Mouse (Mus musculus) natural killer cell, adult 2 months (primary cell): ENCODE measurements at regions not wholly inside any gene's neighbourhood (a gene's known extent, or its start where the extent isn't known, plus 50 kb on each side); places are given as distances from the start of the nearest gene placed in this dataset.

ENCODE experiments used
- DNase-seq, 2 experiments: peaks; one replicate each; pipeline ENCODE4 v3.0.0; 2022; ENCODE audit warnings: low spot score in 2 of 2

DNA sequence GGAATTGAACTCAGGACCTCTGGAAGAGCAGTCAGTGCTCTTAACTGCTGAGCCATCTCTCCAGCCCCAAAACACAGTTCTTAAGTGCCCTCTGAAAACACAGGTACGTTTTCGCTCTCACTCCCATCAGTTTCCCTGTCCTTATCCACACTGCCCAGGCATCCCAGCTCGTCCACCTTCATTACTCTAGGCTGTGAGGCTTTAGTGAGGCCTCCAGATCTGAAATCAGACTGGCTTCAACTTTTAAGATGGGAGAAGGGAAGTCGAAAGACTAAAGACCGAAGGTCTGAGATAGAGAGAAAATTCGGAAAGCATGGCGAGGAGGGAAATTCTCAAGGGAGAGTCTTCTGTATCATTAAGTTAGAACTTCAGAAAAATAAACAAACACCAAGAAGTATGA, 54.8 kb upstream of the Tet2 start:
- DNase-seq, result no peak

GRCm38 (mm10) chr3:133600447-133601220, 55.7 kb upstream of the Tet2 start:
- no peak for DNase-seq

DNA sequence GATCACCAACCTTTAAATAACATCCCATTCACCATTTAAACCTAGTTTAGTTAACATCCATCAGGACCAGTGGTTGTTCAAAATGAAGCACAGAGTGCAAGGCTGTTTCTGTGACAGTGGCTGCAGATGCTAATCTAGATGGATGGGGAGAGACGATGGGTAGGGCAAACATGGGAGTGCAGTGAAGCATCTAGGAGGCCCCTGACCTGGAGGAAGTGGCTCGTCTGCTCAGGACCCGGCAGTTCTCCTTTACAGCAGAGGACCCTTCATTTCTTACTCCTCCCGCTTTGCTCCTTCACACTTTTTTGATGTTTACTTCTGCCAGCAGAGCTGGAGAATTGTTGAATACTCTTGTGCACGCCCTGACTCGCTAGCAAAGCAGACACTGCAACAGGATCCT, 60.5 kb upstream of the Tet2 start:
- no peak for DNase-seq

GRCm38 (mm10) chr3:133608845-133609261, 63.9 kb upstream of the Tet2 start:
- DNase-seq, result no peak

- no peak for DNase-seq
Measured at GRCm38 (mm10) chr3:133613836-133614711, 69.1 kb upstream of the Tet2 start.

- no peak for DNase-seq
Measured at GRCm38 (mm10) chr3:133614712-133615426, 69.9 kb upstream of the Tet2 start.

- no peak for DNase-seq
Measured at GRCm38 (mm10) chr3:133617036-133617435, 72.1 kb upstream of the Tet2 start.

DNA sequence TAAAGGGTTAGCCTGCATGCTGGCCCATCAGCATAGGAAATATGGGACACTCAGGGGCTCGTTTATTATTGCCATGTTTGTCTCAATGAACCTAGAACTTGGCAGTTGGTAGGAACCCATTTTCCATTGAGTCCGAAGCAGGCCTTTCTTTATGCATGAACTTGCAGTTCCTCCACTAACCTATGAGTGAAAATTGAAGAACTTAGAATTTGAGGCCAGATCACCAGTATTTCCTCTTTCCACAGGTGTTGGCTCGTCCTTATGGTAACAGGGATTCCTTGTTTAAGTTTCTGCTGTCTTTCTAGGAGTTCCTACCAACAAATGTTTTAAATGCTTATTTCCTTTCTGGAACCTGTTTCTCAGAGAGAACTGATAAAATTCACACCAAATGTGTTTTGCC, 73.6 kb upstream of the Tet2 start:
- no peak for DNase-seq

- peak in 1 of 2 experiments; percentile 7 for DNase-seq
Measured at GRCm38 (mm10) chr3:133623201-133623744, 78.3 kb upstream of the Tet2 start.

- DNase-seq, result no peak
Measured at GRCm38 (mm10) chr3:133624079-133624875, 79.3 kb upstream of the Tet2 start.

DNA sequence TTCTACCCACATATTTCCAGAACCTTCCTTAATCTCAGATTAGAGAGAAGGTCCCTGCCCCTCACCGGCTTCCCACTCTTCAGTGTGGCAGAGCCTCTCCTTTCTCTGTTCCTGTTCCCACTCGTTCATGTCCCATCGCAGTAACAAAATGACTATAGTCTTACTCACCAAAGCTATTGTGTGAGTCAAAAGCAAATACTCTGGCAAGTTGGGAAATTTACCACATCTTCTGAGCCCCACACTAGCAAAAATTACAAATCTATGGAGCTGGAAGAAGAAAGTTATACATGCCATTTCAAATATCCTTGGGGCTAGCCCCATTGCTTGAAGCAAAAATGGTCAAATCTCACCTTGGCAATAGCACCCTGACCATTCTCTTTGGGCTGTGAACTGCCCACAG, 80.1 kb upstream of the Tet2 start:
- no peak for DNase-seq

- DNase-seq, result no peak
Measured at GRCm38 (mm10) chr3:133626442-133626841, 81.5 kb upstream of the Tet2 start.

- no peak for DNase-seq
Measured at GRCm38 (mm10) chr3:133627116-133627844, 82.3 kb upstream of the Tet2 start.

DNA sequence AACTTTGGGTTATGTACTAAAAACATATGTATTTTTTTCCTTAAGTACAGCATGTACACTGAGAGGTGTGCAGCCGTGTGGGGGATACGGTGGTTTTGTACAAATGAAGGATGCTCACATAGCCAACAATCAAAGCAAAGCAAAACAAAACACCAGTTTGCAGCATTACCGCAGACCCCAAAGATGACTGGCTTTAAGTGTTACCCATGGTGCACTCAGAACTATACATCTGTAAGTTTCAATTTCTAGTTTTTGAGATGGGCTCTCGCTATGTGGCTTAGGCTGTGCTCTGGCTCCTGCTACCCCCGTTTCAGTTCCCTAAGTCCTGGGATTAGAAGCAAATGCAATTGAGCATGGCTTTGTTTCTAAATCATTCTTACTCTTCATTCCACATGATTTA, 89.4 kb upstream of the Tet2 start:
- no peak for DNase-seq

DNA sequence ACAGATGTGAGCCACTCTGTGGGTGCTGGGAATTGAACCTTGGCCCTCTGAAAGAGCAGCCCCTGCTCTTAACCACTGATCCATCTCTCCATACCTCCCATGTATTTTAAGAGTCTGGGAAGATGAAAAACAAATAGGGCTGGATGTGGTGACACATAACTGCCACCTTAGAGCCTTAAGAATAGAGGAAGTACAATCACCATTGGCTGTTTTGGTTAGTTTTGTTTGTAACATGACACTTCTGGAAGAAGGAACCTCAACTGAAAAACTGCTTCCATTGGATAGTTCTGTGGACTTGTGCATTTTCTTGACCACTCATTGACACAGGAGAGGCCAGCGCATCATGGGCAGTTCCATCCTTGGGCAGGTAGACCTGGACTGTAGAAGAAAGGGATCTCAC, 100.7 kb upstream of the Tet2 start:
- no peak for DNase-seq

DNA sequence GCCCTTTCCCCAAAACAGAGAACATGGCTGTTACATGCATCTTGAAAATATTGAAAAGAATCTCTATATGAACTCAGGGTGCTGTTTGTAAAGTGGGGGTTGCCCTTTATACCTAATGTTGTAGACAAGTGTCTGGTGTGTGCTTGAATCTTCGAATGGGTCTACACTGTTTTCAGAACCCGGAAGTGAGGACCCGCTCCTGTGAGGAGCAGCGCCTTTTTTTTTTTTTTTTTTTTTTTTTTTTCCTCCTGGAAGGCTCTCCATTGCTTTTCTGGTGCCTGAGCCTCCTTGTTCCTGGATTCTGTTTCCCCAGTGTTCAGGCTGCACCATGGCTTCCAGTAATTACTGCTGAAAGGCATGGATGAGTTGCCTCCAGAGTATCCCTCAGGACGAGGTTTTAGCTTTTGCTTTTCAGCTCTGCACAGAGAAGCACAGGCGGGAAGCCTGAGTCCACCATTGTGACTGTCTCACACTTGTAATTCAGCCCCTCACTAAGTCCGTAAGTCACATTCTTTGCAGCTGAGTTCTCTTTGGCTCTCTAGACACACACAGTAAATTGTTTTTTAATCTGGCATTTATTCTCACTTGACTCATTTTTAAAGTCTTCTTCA, 101.6 kb upstream of the Tet2 start:
- DNase-seq, result no peak

- DNase-seq, result no peak
Measured at GRCm38 (mm10) chr3:133650025-133650424, 105.1 kb upstream of the Tet2 start.

- DNase-seq, result no peak
Measured at GRCm38 (mm10) chr3:133651996-133652395, 107.1 kb upstream of the Tet2 start.

- DNase-seq, result peak in 1 of 2 experiments; percentile 3
Measured at GRCm38 (mm10) chr3:133659759-133660158, 114.8 kb upstream of the Tet2 start.

DNA sequence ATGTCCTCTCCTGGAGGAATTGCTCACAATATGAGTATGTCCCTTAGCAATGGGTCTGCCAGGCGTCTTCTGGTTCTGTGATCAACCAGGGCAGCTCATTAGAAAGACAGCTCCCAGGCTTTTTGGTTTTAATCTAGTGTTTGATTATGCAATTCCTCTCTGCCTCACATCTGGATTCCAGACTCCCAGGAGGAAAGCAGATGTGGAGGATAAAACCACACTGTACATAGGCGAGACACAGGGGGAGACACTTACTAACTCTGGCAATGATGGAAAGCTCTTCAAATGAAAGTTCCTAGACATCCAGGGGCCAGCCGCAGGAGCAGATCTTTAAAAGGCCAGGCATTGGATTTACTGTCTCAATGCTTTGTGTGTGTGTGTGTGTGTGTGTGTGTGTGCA, 116.4 kb upstream of the Tet2 start:
- DNase-seq, result no peak
